8 mouse cellular contexts compared by ENCODE assay signal in genomic region chr3:123235921-123236320, GRCm38 (mm10). TPM values are rescaled to one million over a fixed set of nuclear protein-coding genes. Genes with fewer than 3 reads are reported as not detected.
DNase-seq lines count a peak whose midpoint lies in the region; ATAC-seq and TF ChIP-seq lines count a peak whose summit lies in the region.

TSS of gene Synpo2 (minus strand) at chr3:123236149.

- no peaks in the 10 kb centered on the region for H3K9me3 ChIP-seq in ES-Bruce4 (replicated peaks; ENCODE audit: control insufficient read depth, insufficient read depth, low read length, poor library complexity, severe bottlenecking)
- no peaks in the 10 kb centered on the region for H3K9me3 ChIP-seq in lung, embryonic 14.5 days (ENCODE audit: low read depth, low read length)

- H3K4me3 ChIP-seq in ES-Bruce4 (ENCODE audit: low read depth, low read length), result peak within 1 kb of the TSS; percentile 87
- H3K4me3 ChIP-seq in layer of hippocampus, adult 2 months, result peak within 1 kb of the TSS; percentile 67
- peak within 1 kb of the TSS; percentile 42 for H3K4me3 ChIP-seq in lung, embryonic 14.5 days (ENCODE audit: low read depth, low read length)

- peak within 1 kb of the TSS; percentile 74 for H3K4me2 ChIP-seq in lung, embryonic 14.5 days

- no peak within 1 kb of the TSS for H3K27ac ChIP-seq in ES-Bruce4 (ENCODE audit: insufficient read depth, low read length)
- H3K27ac ChIP-seq in layer of hippocampus, adult 2 months, result peak within 1 kb of the TSS; percentile 39; the same call in 1 of the 2 replicates
- H3K27ac ChIP-seq in lung, embryonic 14.5 days (ENCODE audit: low read depth), result peak within 1 kb of the TSS; percentile 30; the same call in 1 of the 2 replicates

- H3K27me3 ChIP-seq in ES-Bruce4 (ENCODE audit: control insufficient read depth, insufficient read depth, low read length, poor library complexity, severe bottlenecking), result no peaks in the 10 kb centered on the region
- H3K27me3 ChIP-seq in lung, embryonic 14.5 days (ENCODE audit: insufficient read depth, low read length), result peaks cover 14% of the 10 kb centered on the region

- no peak for TF ChIP-seq CTCF in ES-Bruce4 (IDR thresholded peaks at IDR 0.05; ENCODE audit: low read depth, low read length)
- TF ChIP-seq CTCF in layer of hippocampus, adult 2 months (conservative IDR thresholded peaks at IDR 0.05), result no peak
- TF ChIP-seq CTCF in lung, embryonic 14.5 days (IDR thresholded peaks at IDR 0.05; ENCODE audit: low read depth), result no peak

- peak; percentile 11 for DNase-seq in cerebellum, adult 8-10 months
- DNase-seq in forelimb bud, embryonic 11.5 days (ENCODE audit: low read depth, low spot score), result peak; percentile 51
- DNase-seq in heart, postnatal 4 days, result peak; percentile 75
- peak; percentile 23 to 40 for DNase-seq in layer of hippocampus, adult 2 months (ENCODE audit: low spot score in 2 of 2)
- DNase-seq in lung, embryonic 14.5 days, result peak; percentile 76
- peak; percentile 36 for DNase-seq in ovary, postnatal 10 days (ENCODE audit: low spot score)
- peak; percentile 26 for DNase-seq in urinary bladder, postnatal 10 days (ENCODE audit: low spot score)

- H3K9ac ChIP-seq in ES-Bruce4 (ENCODE audit: low read depth, poor library complexity, severe bottlenecking), result peak within 1 kb of the TSS; percentile 53; the same call in 1 of the 2 replicates
- peak within 1 kb of the TSS; percentile 54 for H3K9ac ChIP-seq in lung, embryonic 14.5 days

- no peaks in the 10 kb centered on the region for H3K36me3 ChIP-seq in ES-Bruce4 (ENCODE audit: control insufficient read depth, insufficient read depth, low read length, poor library complexity, severe bottlenecking)
- no peaks in the 10 kb centered on the region for H3K36me3 ChIP-seq in lung, embryonic 14.5 days (ENCODE audit: insufficient read depth)

- no peaks in the 10 kb centered on the region for H3K4me1 ChIP-seq in ES-Bruce4 (ENCODE audit: control insufficient read depth, insufficient read depth, low read length)
- H3K4me1 ChIP-seq in lung, embryonic 14.5 days (ENCODE audit: insufficient read depth), result no peaks in the 10 kb centered on the region

- no peak for TF ChIP-seq EP300 in ES-Bruce4 (IDR thresholded peaks at IDR 0.05; ENCODE audit: insufficient read depth, low read depth, low read length)

- peak; percentile 76 for ATAC-seq in lung, embryonic 14.5 days (ENCODE audit: insufficient read depth)

- peak; percentile 22 for TF ChIP-seq POLR2A in ES-Bruce4 (IDR thresholded peaks at IDR 0.05; ENCODE audit: insufficient read depth, low read length)

- WGBS in lung, embryonic 14.5 days, result under 1% methylated on average over 20 of the region's 20 CpGs

RNA-seq across cellular contexts. Expression of gene Synpo2, which starts in this region (rescaled TPM):
- polyA plus RNA-seq in ES-Bruce4 (2011; ENCODE audit: insufficient read depth, insufficient read length, low read depth, missing spikeins), result 1.8 and 2.9 TPM in 2 replicates
- 10 to 100 TPM; 36.9 to 37.5 TPM for total RNA-seq in heart, postnatal 4 days (2021)
- total RNA-seq in layer of hippocampus, adult 2 months (2021), result 1 to 10 TPM; 3.4 to 3.7 TPM
- 13.2 TPM in 2 replicates for polyA plus RNA-seq in lung, embryonic 14.5 days (2014; fragmentation: Nextera tagmentation; extraction: Ambion mirVana)

Comparison
In these comparisons a context has a peak if more than half of its experiments do, and no peak if none do; other contexts are left out.
1. RNA of gene Synpo2 (total RNA-seq): 36.9 to 37.5 TPM in heart, postnatal 4 days; 3.4 to 3.7 TPM in layer of hippocampus, adult 2 months; every median in the first group is over 4 times any median in the second.
2. DNase-seq: peak in every context shown above with its lines; median percentile 76 in lung, embryonic 14.5 days; 75 in heart, postnatal 4 days; 51 in forelimb bud, embryonic 11.5 days; 36 in ovary, postnatal 10 days; 32 in layer of hippocampus, adult 2 months; 26 in urinary bladder, postnatal 10 days; 11 in cerebellum, adult 8-10 months.
3. Peak in every context shown above with its lines, with median percentiles within 50 percentile points of each other: H3K4me3 ChIP-seq.